Mouse (Mus musculus) heart, embryonic 11.5 days (tissue): Measurements from ENCODE around the gene Dock4. TPM values are rescaled to one million over a fixed set of nuclear protein-coding genes. Genes with fewer than 3 reads are reported as not detected.

ENCODE experiments used
- ATAC-seq: fragments of 200-750 bp; cut with Nextera tagmentation; replicated peaks from 2 replicates; pipeline ENCODE4 v1.8.0; 2017; ENCODE audit warnings: moderate library complexity; ENCODE audit not compliant: insufficient number of reproducible peaks, low FRiP score, low TSS enrichment
- H3K27ac ChIP-seq: fragments of 300-500 bp; sonication (generic); 2 replicates; pipeline ENCODE4 v1.5.1; 2014; ENCODE audit warnings: mild to moderate bottlenecking, low read depth, low read length
- H3K27me3 ChIP-seq: fragments of 300-500 bp; sonication (generic); 2 replicates; pipeline ENCODE4 v1.6.1; 2014; ENCODE audit warnings: mild to moderate bottlenecking, low read length, mixed read lengths; ENCODE audit not compliant: control insufficient read depth, insufficient read depth
- H3K36me3 ChIP-seq: fragments of 300-500 bp; sonication (generic); 2 replicates; pipeline ENCODE4 v1.6.1; 2014; ENCODE audit warnings: mild to moderate bottlenecking, low read length, moderate library complexity, mixed read lengths; ENCODE audit not compliant: control insufficient read depth, insufficient read depth
- H3K4me1 ChIP-seq: fragments of 300-500 bp; sonication (generic); 2 replicates; pipeline ENCODE4 v1.6.1; 2014; ENCODE audit warnings: low read length; ENCODE audit not compliant: control insufficient read depth, insufficient read depth
- H3K4me2 ChIP-seq: fragments of 300-500 bp; sonication (generic); 2 replicates; pipeline ENCODE4 v1.6.1; 2014; ENCODE audit warnings: mild to moderate bottlenecking, moderate library complexity
- H3K4me3 ChIP-seq: fragments of 300-500 bp; sonication (generic); 2 replicates; pipeline ENCODE4 v1.5.1; 2014; ENCODE audit warnings: low read depth, low read length
- H3K9ac ChIP-seq: fragments of 300-500 bp; sonication (generic); 2 replicates; pipeline ENCODE4 v1.6.1; 2014; ENCODE audit warnings: mild to moderate bottlenecking, low read depth, low read length, moderate library complexity
- H3K9me3 ChIP-seq: fragments of 300-500 bp; sonication (generic); replicated peaks from 2 replicates; pipeline ENCODE4 v1.6.1; 2016; ENCODE audit warnings: low read length; ENCODE audit not compliant: control insufficient read depth
- whole genome bisulfite sequencing: fragments of 180-500 bp; shearing (Covaris S2); extraction: QIAGEN DNeasy Blood & Tissue Kit; methylation state at CpG from one replicate; pipeline ENCODE4 v1.1.7; 2014; ENCODE audit not compliant: insufficient replicate concordance; 5-methylcytosine and 5-hydroxymethylcytosine counted together
- polyA plus RNA-seq: library from polyadenylated mRNA; unstranded; fragments of >200 nt; fragmentation: Nextera tagmentation; extraction: Ambion mirVana; gene quantifications from 2 replicates; pipeline ENCODE4 v1.2.1, GENCODE M21; 2014

The Dock4 gene
- polyA plus RNA-seq, 1 experiment from 2014 or later = 8.1 TPM

- Histone ChIP-seq H3K4me1 (no peaks in the 10 kb centered on the region), H3K27me3 (no peaks in the 10 kb centered on the region), H3K4me2 (no peak overlapping the region), H3K27ac (no peak overlapping the region), H3K9ac (no peak overlapping the region), H3K9me3 (no peaks in the 10 kb centered on the region), H3K36me3 (no peaks in the 10 kb centered on the region), H3K4me3 (no peak overlapping the region)
- ATAC-seq = no peak
- 77% methylated on average over 6 of the region's 6 CpGs for WGBS
These were observed 335.8 kb downstream of the Dock4 start for GRCm38 (mm10) chr12:40781554-40781953.

- no peaks in the 10 kb centered on the region for H3K36me3 ChIP-seq
- H3K4me3 ChIP-seq = no peak overlapping the region
- H3K9ac ChIP-seq = no peak overlapping the region
- no peaks in the 10 kb centered on the region for H3K4me1 ChIP-seq
- H3K9me3 ChIP-seq = no peaks in the 10 kb centered on the region
- H3K4me2 ChIP-seq = no peak overlapping the region
- no peaks in the 10 kb centered on the region for H3K27me3 ChIP-seq
- no peak overlapping the region for H3K27ac ChIP-seq
- WGBS = 66% methylated on average over 3 of the region's 3 CpGs
- no peak for ATAC-seq
These were observed 342.9 kb downstream of the Dock4 start for GRCm38 (mm10) chr12:40788621-40789111.

GRCm38 (mm10) chr12:40789379-40790361 lies 343.9 kb downstream of the Dock4 start:
- no peaks in the 10 kb centered on the region for H3K9me3 ChIP-seq
- H3K9ac ChIP-seq = no peak overlapping the region
- H3K36me3 ChIP-seq = no peaks in the 10 kb centered on the region
- H3K4me2 ChIP-seq = no peak overlapping the region
- H3K27me3 ChIP-seq = no peaks in the 10 kb centered on the region
- no peak overlapping the region for H3K27ac ChIP-seq
- no peak for ATAC-seq
- no peaks in the 10 kb centered on the region for H3K4me1 ChIP-seq
- H3K4me3 ChIP-seq = no peak overlapping the region
- 71% methylated on average over 10 of the region's 10 CpGs for WGBS

GRCm38 (mm10) chr12:40791221-40791620 lies 345.5 kb downstream of the Dock4 start:
- ATAC-seq = no peak
- WGBS = 78% methylated on average over 5 of the region's 5 CpGs
- no peak overlapping the region for H3K27ac ChIP-seq
- no peaks in the 10 kb centered on the region for H3K36me3 ChIP-seq
- H3K4me3 ChIP-seq = no peak overlapping the region
- no peaks in the 10 kb centered on the region for H3K9me3 ChIP-seq
- no peak overlapping the region for H3K4me2 ChIP-seq
- H3K4me1 ChIP-seq = no peaks in the 10 kb centered on the region
- H3K27me3 ChIP-seq = no peaks in the 10 kb centered on the region
- no peak overlapping the region for H3K9ac ChIP-seq

- Histone ChIP-seq H3K9ac (no peak overlapping the region), H3K4me3 (no peak overlapping the region), H3K9me3 (no peaks in the 10 kb centered on the region), H3K36me3 (no peaks in the 10 kb centered on the region), H3K4me2 (no peak overlapping the region), H3K27me3 (no peaks in the 10 kb centered on the region), H3K27ac (no peak overlapping the region), H3K4me1 (no peaks in the 10 kb centered on the region; the same call in 1 of the 2 replicates)
- 38% methylated on average over 10 of the region's 10 CpGs for WGBS
- ATAC-seq = no peak
These were observed 346.5 kb downstream of the Dock4 start for GRCm38 (mm10) chr12:40792184-40792650.

- no peak for ATAC-seq
- H3K27me3 ChIP-seq = no peaks in the 10 kb centered on the region
- H3K9me3 ChIP-seq = no peaks in the 10 kb centered on the region
- no peak overlapping the region for H3K4me2 ChIP-seq
- no peak overlapping the region for H3K9ac ChIP-seq
- peaks cover 4% of the 10 kb centered on the region; the same call in 1 of the 2 replicates for H3K4me1 ChIP-seq
- no peak overlapping the region for H3K4me3 ChIP-seq
- H3K36me3 ChIP-seq = no peaks in the 10 kb centered on the region
- 59% methylated on average over 11 of the region's 11 CpGs for WGBS
- H3K27ac ChIP-seq = no peak overlapping the region
These were observed 348.3 kb downstream of the Dock4 start for GRCm38 (mm10) chr12:40794066-40794465.

- no peak overlapping the region for H3K27ac ChIP-seq
- H3K9ac ChIP-seq = no peak overlapping the region
- ATAC-seq = no peak
- H3K4me3 ChIP-seq = no peak overlapping the region
- no peaks in the 10 kb centered on the region for H3K9me3 ChIP-seq
- no peak overlapping the region for H3K4me2 ChIP-seq
- no peaks in the 10 kb centered on the region for H3K27me3 ChIP-seq
- no peaks in the 10 kb centered on the region for H3K36me3 ChIP-seq
- peaks cover 4% of the 10 kb centered on the region; the same call in 1 of the 2 replicates for H3K4me1 ChIP-seq
- 87% methylated on average over 3 of the region's 3 CpGs for WGBS
These were observed 349.0 kb downstream of the Dock4 start for GRCm38 (mm10) chr12:40794756-40795155.

GRCm38 (mm10) chr12:40795768-40796167 lies 350.0 kb downstream of the Dock4 start:
- Histone ChIP-seq H3K4me3 (no peak overlapping the region), H3K9ac (no peak overlapping the region), H3K27ac (no peak overlapping the region), H3K9me3 (no peaks in the 10 kb centered on the region), H3K36me3 (no peaks in the 10 kb centered on the region), H3K4me2 (no peak overlapping the region), H3K4me1 (peaks cover 4% of the 10 kb centered on the region; the same call in 1 of the 2 replicates), H3K27me3 (no peaks in the 10 kb centered on the region)
- no peak for ATAC-seq
- 24% methylated on average over 2 of the region's 2 CpGs for WGBS
